In the genomic region with DNA sequence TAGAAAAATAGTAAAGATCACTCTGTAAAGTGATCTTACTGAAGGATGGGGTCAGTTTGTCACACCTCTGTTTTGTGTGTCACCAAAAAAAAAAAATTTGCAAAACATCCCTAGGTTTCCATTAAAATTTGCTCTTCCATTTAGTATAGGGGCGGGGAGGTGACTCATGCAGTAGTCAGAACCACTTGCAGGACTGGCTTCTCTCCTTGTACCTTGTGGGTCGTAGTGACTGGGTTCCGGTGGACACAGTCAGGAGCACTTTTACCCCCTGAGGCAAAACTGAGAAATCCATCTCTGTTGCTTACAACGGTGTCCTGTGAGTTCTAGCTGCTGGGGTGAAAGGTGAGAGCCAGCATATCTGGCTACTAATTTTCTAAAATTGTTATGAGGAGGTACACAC, we compare ENCODE assay signal across 18 mouse cellular contexts. TPM values are rescaled to one million over a fixed set of nuclear protein-coding genes. Genes with fewer than 3 reads are reported as not detected.
"Had no signal": no experiment of that assay in that cellular context is flagged by ENCODE, and none has a peak within 500 bp of the region (broad histone marks: within the 10 kb centered on the region; RNA-seq: fewer than 3 reads in every experiment).

No protein-coding gene starts in this region.

- H3K9me3 ChIP-seq: neural tube, embryonic 12.5 days; neural tube, embryonic 13.5 days; stomach, embryonic 15.5 days had no signal

- H3K27ac ChIP-seq: neural tube, embryonic 12.5 days; neural tube, embryonic 13.5 days; stomach, embryonic 15.5 days; stomach, postnatal 0 days had no signal

- H3K4me1 ChIP-seq: stomach, embryonic 15.5 days had no signal

- H3K27me3 ChIP-seq: neural tube, embryonic 12.5 days; neural tube, embryonic 13.5 days; stomach, embryonic 15.5 days had no signal

- DNase-seq: retina, postnatal 1 day; right cerebral cortex, postnatal 14 days; right cerebral cortex, postnatal 25 days; right cerebral cortex, postnatal 4 days; spleen, adult 18-20 months; thymus, adult 18-20 months; thymus, adult 2 months; thymus, postnatal 14 days; thymus, postnatal 25 days; thymus, postnatal 36 days; thymus, postnatal 4 days had no signal

- H3K4me2 ChIP-seq: neural tube, embryonic 12.5 days; neural tube, embryonic 13.5 days; stomach, embryonic 15.5 days had no signal

- H3K4me3 ChIP-seq: neural tube, embryonic 12.5 days; neural tube, embryonic 13.5 days; stomach, embryonic 15.5 days had no signal

- H3K9ac ChIP-seq: neural tube, embryonic 12.5 days; neural tube, embryonic 13.5 days; stomach, embryonic 15.5 days had no signal

RNA-seq across cellular contexts. Expression of a gene that starts 20.4 kb away (rescaled TPM):
- polyA plus RNA-seq: neural tube, embryonic 12.5 days; neural tube, embryonic 13.5 days; neural tube, embryonic 14.5 days; spleen, adult 2 months; stomach, embryonic 14.5 days had no signal
